Mouse (Mus musculus) CD4-positive, CD25-positive, alpha-beta regulatory T cell, adult 9 weeks (primary cell): ENCODE measurements around the gene Plppr5. TPM values are rescaled to one million over a fixed set of nuclear protein-coding genes. Genes with fewer than 3 reads are reported as not detected.

ENCODE experiments used
- polyA plus RNA-seq: library from polyadenylated mRNA; unstranded; fragments of 100-300 nt; shearing (Covaris generic); gene quantifications from one replicate; pipeline ENCODE4 v1.2.1, GENCODE M21; 2017

The Plppr5 gene
- not detected for polyA plus RNA-seq

GRCm38 (mm10) chr3:117574529-117575252, at the start of gene Plppr5:
Plppr5 (plus strand) TSS chr3:117574836.

Other genes starting within 250 kb of the Plppr5 start
- gene Plppr4, start 214.0 kb upstream of the Plppr5 start, polyA plus RNA-seq: not detected